Mouse (Mus musculus): Measurements from ENCODE around the gene Olfr589. TPM values are rescaled to one million over a fixed set of nuclear protein-coding genes. Genes with fewer than 3 reads are reported as not detected.
"Not testable (repeated sequence)": the region's sequence is repeated elsewhere in the genome, so short reads cannot be mapped to it uniquely, and the experiment has no call there.

The Olfr589 gene
- not detected for total RNA-seq (2018; cell fraction: chromatin; rRNA removed)
- total RNA-seq (2018; cell fraction: cytosol; rRNA removed): not detected
- not detected for total RNA-seq (2018; cell fraction: nucleus; rRNA removed)
- polyA plus RNA-seq (2018): not detected in 3 replicates

DNA sequence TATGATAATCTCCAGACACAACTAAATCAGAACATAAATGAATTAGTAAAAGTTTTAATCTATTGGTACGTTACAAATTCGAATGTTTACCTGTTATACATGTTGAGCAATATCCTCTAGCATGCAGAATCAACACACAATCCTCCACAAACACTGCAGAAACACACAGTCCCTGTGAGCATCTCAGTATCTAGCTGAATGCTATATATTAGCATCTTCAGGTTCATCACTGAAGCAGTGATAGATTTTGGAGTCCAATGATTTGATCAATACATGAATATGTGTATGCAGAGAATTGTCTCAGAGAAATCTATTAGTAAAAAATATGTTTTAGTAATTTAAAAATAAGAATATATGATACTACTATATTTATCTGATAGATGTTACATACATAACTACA lies at the start of gene Olfr589:
Gene Olfr589, minus strand, starts transcription at position 101 of the 400 bp plus-strand sequence.
- H3K4me3 ChIP-seq (ENCODE audit: inconsistent target): no peak within 1 kb of the TSS
- WGBS (ENCODE audit: missing documents): 59% methylated on average over 2 of the region's 2 CpGs

DNA sequence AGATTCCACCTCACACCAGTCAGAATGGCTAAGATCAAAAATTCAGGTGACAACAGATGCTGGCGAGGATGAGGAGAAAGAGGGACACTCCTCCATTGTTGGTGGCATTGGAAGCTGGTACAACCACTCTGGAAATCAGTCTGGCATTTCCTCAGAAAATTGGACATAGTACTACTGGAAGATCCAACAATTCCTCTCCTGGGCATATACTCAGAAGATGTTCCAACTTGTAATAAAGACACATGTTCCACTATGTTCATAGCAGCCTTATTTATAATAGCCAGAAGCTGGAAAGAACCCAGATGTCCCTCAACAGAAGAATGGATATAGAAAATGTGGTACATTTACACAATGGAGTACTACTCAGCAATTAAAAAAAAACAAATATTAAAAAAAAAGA lies 28.3 kb upstream of the Olfr589 start, which contains the start of gene Olfr592:
Gene Olfr592, plus strand, starts transcription at position 301 of the 400 bp plus-strand sequence.
- H3K4me3 ChIP-seq (ENCODE audit: inconsistent target); H3K27ac ChIP-seq; H3K79me2 ChIP-seq (ENCODE audit: inconsistent target); H3K36me3 ChIP-seq (ENCODE audit: inconsistent target): not testable (repeated sequence)
- WGBS (ENCODE audit: missing documents): 80% methylated on average over 1 of the region's 1 CpGs

More for the DNA sequence above, at the start of gene Olfr589:
- H3K79me2 ChIP-seq (ENCODE audit: inconsistent target): no peaks in the 10 kb centered on the region
- no peak within 1 kb of the TSS for H3K27ac ChIP-seq
- H3K36me3 ChIP-seq (ENCODE audit: inconsistent target): no peaks in the 10 kb centered on the region

DNA sequence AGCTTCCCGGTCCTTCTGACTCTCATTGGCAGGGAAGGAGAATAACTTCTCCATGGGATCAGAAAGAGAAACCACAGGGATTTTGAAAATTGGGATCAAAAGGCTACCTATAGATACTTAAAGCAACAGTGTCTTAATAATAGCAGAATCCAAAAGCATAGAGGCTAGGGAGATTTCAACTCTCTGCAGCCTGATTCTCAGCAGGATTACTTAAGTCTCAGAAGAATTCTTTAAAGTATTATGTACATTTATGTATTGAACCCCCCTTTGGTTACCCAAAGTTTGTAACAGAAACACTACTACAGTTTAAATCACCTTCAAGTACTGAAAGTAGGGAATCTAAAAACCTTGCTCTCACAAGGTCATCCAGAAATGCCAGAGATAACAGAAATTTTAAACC lies 22.1 kb upstream of the Olfr589 start, which contains the start of gene Olfr591:
Gene Olfr591, minus strand, starts transcription at position 101 of the 400 bp plus-strand sequence.
- H3K36me3 ChIP-seq (ENCODE audit: inconsistent target): no peaks in the 10 kb centered on the region
- WGBS (ENCODE audit: missing documents): 83% methylated on average over 1 of the region's 1 CpGs
- no peak within 1 kb of the TSS for H3K4me3 ChIP-seq (ENCODE audit: inconsistent target)
- H3K27ac ChIP-seq: no peak within 1 kb of the TSS
- H3K79me2 ChIP-seq (ENCODE audit: inconsistent target): no peaks in the 10 kb centered on the region

DNA sequence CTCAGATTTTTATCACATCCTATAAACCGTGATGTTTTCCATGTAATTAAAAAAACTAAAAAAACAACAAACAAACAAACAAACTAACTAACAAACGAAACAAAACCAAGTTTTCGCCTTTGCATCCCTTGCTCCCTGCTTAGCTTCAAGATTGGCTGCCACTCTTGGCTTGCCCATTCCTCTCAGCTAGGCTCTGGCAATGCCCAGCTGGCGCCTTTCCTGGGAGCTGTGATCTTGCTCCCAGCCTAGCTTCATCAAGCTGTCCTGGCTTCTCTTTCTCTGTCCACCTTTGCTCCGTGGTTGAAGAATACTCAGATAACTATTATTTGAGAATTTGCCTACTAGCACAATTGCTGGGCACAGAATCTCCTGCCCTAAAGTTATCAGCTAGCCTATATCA lies 13.5 kb upstream of the Olfr589 start:
- Histone ChIP-seq H3K79me2 (ENCODE audit: inconsistent target) (no peaks in the 10 kb centered on the region), H3K27ac (no peak overlapping the region), H3K36me3 (ENCODE audit: inconsistent target) (no peaks in the 10 kb centered on the region), H3K4me3 (ENCODE audit: inconsistent target) (no peak overlapping the region)
- 76% methylated on average over 5 of the region's 5 CpGs for WGBS (ENCODE audit: missing documents)

DNA sequence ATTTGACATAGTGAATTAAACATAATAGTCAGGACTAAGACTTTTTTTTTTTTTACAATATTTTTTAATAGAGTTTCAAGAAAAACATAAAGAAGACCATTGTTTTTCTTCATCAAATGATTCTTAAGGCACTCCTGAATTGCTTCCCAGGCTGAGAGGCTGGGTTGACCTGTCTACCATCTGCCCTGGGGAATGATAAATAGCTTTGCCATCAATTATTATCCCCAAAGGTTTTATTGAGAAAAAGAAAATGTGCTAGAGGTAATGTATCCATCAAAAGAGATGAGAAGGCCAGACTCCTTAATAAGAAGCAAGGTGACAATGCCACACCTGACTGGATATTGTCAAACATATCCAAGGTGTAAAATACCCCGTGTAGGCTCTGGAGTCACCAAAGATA lies 15.6 kb downstream of the Olfr589 start, which contains the start of gene Olfr588-ps1:
Gene Olfr588-ps1, plus strand, starts transcription at position 301 of the 400 bp plus-strand sequence.
- WGBS (ENCODE audit: missing documents): 80% methylated on average over 1 of the region's 1 CpGs
- Histone ChIP-seq H3K27ac (no peak within 1 kb of the TSS), H3K36me3 (ENCODE audit: inconsistent target) (no peaks in the 10 kb centered on the region), H3K79me2 (ENCODE audit: inconsistent target) (no peaks in the 10 kb centered on the region), H3K4me3 (ENCODE audit: inconsistent target) (no peak within 1 kb of the TSS)

DNA sequence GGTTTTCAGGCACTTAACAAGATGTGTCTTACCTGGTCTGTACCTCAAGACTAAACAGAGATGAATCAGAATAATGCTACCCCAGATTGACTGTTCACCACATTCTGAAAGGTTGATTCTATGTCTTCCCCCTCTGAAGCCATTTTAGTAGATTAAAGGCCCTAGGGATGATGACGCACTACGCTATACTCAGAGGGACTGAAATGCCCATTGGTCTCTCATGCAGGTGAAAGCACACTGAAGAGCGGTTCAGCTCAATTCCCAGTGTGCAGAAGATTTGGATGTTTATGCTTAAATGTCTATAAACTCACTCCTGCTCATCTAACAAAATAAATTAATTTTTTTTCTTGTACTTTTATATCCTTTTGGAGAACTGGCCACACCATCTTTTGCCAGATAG lies 30.6 kb downstream of the Olfr589 start, which contains the start of gene Olfr586:
Gene Olfr586, minus strand, starts transcription at position 101 of the 400 bp plus-strand sequence.
- Histone ChIP-seq H3K36me3 (ENCODE audit: inconsistent target) (no peaks in the 10 kb centered on the region), H3K27ac (no peak within 1 kb of the TSS), H3K4me3 (ENCODE audit: inconsistent target) (no peak within 1 kb of the TSS), H3K79me2 (ENCODE audit: inconsistent target) (no peaks in the 10 kb centered on the region)
- WGBS (ENCODE audit: missing documents): 94% methylated on average over 3 of the region's 3 CpGs

DNA sequence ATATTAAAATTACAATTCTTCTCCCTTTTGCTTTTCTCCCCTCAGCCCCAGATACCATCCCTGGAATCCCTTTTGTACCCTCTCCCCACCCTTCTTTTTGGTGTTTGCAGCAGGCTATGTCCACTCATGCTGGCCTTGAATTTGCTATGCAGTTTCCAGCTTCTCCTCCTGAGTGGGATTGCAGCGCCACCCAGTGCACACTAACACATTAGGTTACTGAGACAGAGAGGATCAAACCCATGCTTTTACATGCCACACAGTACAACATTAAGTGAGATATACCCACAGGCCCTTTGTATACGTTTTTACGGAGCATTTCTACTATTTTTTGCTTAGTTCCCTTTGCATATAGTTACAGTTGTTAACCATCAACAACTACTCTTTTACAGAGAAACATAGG lies 36.8 kb downstream of the Olfr589 start:
- Histone ChIP-seq H3K4me3 (ENCODE audit: inconsistent target) (no peak overlapping the region), H3K27ac (no peak overlapping the region), H3K36me3 (ENCODE audit: inconsistent target) (no peaks in the 10 kb centered on the region), H3K79me2 (ENCODE audit: inconsistent target) (no peaks in the 10 kb centered on the region)
- 81% methylated on average over 3 of the region's 3 CpGs for WGBS (ENCODE audit: missing documents)

Other genes starting within 250 kb of the Olfr589 start
- not detected in 3 replicates for gene Olfr571, start 238.8 kb downstream of the Olfr589 start, polyA plus RNA-seq (2018)
- gene Olfr572, start 231.9 kb downstream of the Olfr589 start, polyA plus RNA-seq (2018): not detected in 3 replicates
- gene Olfr573-ps1, start 213.8 kb downstream of the Olfr589 start, polyA plus RNA-seq (2018): not detected in 3 replicates
- gene Olfr574, start 207.9 kb downstream of the Olfr589 start, polyA plus RNA-seq (2018): not detected in 3 replicates
- not detected in 3 replicates for gene Olfr575, start 197.6 kb downstream of the Olfr589 start, polyA plus RNA-seq (2018)
- not detected in 3 replicates for gene Olfr576, start 193.7 kb downstream of the Olfr589 start, polyA plus RNA-seq (2018)
- not detected in 3 replicates for gene Olfr577, start 180.4 kb downstream of the Olfr589 start, polyA plus RNA-seq (2018)
- gene Olfr578, start 167.0 kb downstream of the Olfr589 start, polyA plus RNA-seq (2018): not detected in 3 replicates
- not detected in 3 replicates for gene Olfr582, start 118.3 kb downstream of the Olfr589 start, polyA plus RNA-seq (2018)
- not detected in 3 replicates for gene Olfr583, start 105.1 kb downstream of the Olfr589 start, polyA plus RNA-seq (2018)
- gene Olfr584, start 74.5 kb downstream of the Olfr589 start, polyA plus RNA-seq (2018): not detected in 3 replicates
- gene Olfr585, start 58.6 kb downstream of the Olfr589 start, polyA plus RNA-seq (2018): not detected in 3 replicates
- gene Olfr586, start 30.7 kb downstream of the Olfr589 start, polyA plus RNA-seq (2018): not detected in 3 replicates
- gene Olfr588-ps1, start 15.5 kb downstream of the Olfr589 start, polyA plus RNA-seq (2018): not detected in 3 replicates
- not detected in 3 replicates for gene Olfr591, start 22.0 kb upstream of the Olfr589 start, polyA plus RNA-seq (2018)
- not detected in 3 replicates for gene Olfr592, start 28.4 kb upstream of the Olfr589 start, polyA plus RNA-seq (2018)
- gene Olfr593, start 55.5 kb upstream of the Olfr589 start, polyA plus RNA-seq (2018): not detected in 3 replicates
- not detected in 3 replicates for gene Olfr594, start 60.6 kb upstream of the Olfr589 start, polyA plus RNA-seq (2018)
- gene Usp17ld, start 96.1 kb upstream of the Olfr589 start, polyA plus RNA-seq (2018): not detected in 3 replicates
- gene Olfr596, start 149.3 kb upstream of the Olfr589 start, polyA plus RNA-seq (2018): not detected in 3 replicates
- not detected in 3 replicates for gene Olfr597, start 160.0 kb upstream of the Olfr589 start, polyA plus RNA-seq (2018)
- not detected in 3 replicates for gene Olfr598, start 167.2 kb upstream of the Olfr589 start, polyA plus RNA-seq (2018)
- not detected in 3 replicates for gene Olfr599, start 179.6 kb upstream of the Olfr589 start, polyA plus RNA-seq (2018)
- not detected in 3 replicates for gene Olfr600, start 193.3 kb upstream of the Olfr589 start, polyA plus RNA-seq (2018)
- not detected in 3 replicates for gene Olfr601, start 206.3 kb upstream of the Olfr589 start, polyA plus RNA-seq (2018)
- gene Olfr603, start 229.8 kb upstream of the Olfr589 start, polyA plus RNA-seq (2018): not detected in 3 replicates